Mouse (Mus musculus): ENCODE measurements around the gene Sirt3. TPM values are rescaled to one million over a fixed set of nuclear protein-coding genes. Genes with fewer than 3 reads are reported as not detected.
"Not testable (repeated sequence)": the region's sequence is repeated elsewhere in the genome, so short reads cannot be mapped to it uniquely, and the experiment has no call there.

Gene Sirt3
- total RNA-seq, 2 experiments from 2014 or later: 75.3 to 75.8 TPM

- no peak for DNase-seq (ENCODE audit: low spot score in 2 of 2)
Measured at GRCm38 (mm10) chr7:140899121-140899520, 17.0 kb upstream of the Sirt3 start.

GRCm38 (mm10) chr7:140897863-140898262 lies 15.8 kb upstream of the Sirt3 start:
- no peak for DNase-seq (ENCODE audit: low spot score in 2 of 2)

- DNase-seq (ENCODE audit: low spot score in 2 of 2): no peak
Measured at GRCm38 (mm10) chr7:140894611-140895010, 12.5 kb upstream of the Sirt3 start.

- no peak for DNase-seq (ENCODE audit: low spot score in 2 of 2)
Measured at GRCm38 (mm10) chr7:140894031-140894430, 11.9 kb upstream of the Sirt3 start.

- not testable (repeated sequence) for DNase-seq (ENCODE audit: low spot score in 2 of 2)
Measured at GRCm38 (mm10) chr7:140890636-140891035, 8.5 kb upstream of the Sirt3 start.

GRCm38 (mm10) chr7:140882469-140882803 lies 327 bp upstream of the Sirt3 start:
- no peak for DNase-seq (ENCODE audit: low spot score in 2 of 2)

- DNase-seq (ENCODE audit: low spot score in 2 of 2): no peak
Measured at GRCm38 (mm10) chr7:140880865-140881515, 1.1 kb downstream of the Sirt3 start.

- no peak for DNase-seq (ENCODE audit: low spot score in 2 of 2)
Measured at GRCm38 (mm10) chr7:140880419-140880818, 1.7 kb downstream of the Sirt3 start.

GRCm38 (mm10) chr7:140879355-140879754 lies 2.8 kb downstream of the Sirt3 start:
- DNase-seq (ENCODE audit: low spot score in 2 of 2): no peak

- no peak for DNase-seq (ENCODE audit: low spot score in 2 of 2)
Measured at GRCm38 (mm10) chr7:140877364-140877763, 4.7 kb downstream of the Sirt3 start.

- DNase-seq (ENCODE audit: low spot score in 2 of 2): no peak
Measured at GRCm38 (mm10) chr7:140874224-140874623, 7.9 kb downstream of the Sirt3 start.

GRCm38 (mm10) chr7:140864761-140865160 lies 17.3 kb downstream of the Sirt3 start:
- no peak for DNase-seq (ENCODE audit: low spot score in 2 of 2)

- no peak for DNase-seq (ENCODE audit: low spot score in 2 of 2)
Measured at GRCm38 (mm10) chr7:140860728-140861127, 21.4 kb downstream of the Sirt3 start.

GRCm38 (mm10) chr7:140859997-140860396 lies 22.1 kb downstream of the Sirt3 start:
- no peak for DNase-seq (ENCODE audit: low spot score in 2 of 2)

GRCm38 (mm10) chr7:140858746-140859145 lies 23.4 kb downstream of the Sirt3 start:
- no peak for DNase-seq (ENCODE audit: low spot score in 2 of 2)

GRCm38 (mm10) chr7:140857550-140858505 lies 24.3 kb downstream of the Sirt3 start, which contains the start of gene Bet1l:
Bet1l (minus strand) TSS chr7:140857577.
- no peak for DNase-seq (ENCODE audit: low spot score in 2 of 2)

GRCm38 (mm10) chr7:140856785-140857549 lies 25.1 kb downstream of the Sirt3 start, which contains the start of gene Ric8a:
Ric8a (plus strand) TSS chr7:140856957.
- DNase-seq (ENCODE audit: low spot score in 2 of 2): peak; percentile 84 to 91

- peak; percentile 79 to 92 for DNase-seq (ENCODE audit: low spot score in 2 of 2)
Measured at GRCm38 (mm10) chr7:140855860-140856784, 26.0 kb downstream of the Sirt3 start, which contains the start of gene Gm45785. Gm45785 (minus strand) TSS chr7:140856331.

- no peak for DNase-seq (ENCODE audit: low spot score in 2 of 2)
Measured at GRCm38 (mm10) chr7:140855181-140855580, 26.9 kb downstream of the Sirt3 start.

GRCm38 (mm10) chr7:140854483-140854882 lies 27.6 kb downstream of the Sirt3 start:
- DNase-seq (ENCODE audit: low spot score in 2 of 2): no peak

Measured in layer of hippocampus, adult 18-20 months (tissue).